Mouse (Mus musculus) stomach, postnatal 0 days (tissue): ENCODE results near the gene Prkg2. TPM values are rescaled to one million over a fixed set of nuclear protein-coding genes. Genes with fewer than 3 reads are reported as not detected.

Experiments
- ATAC-seq: fragments of 200-750 bp; cut with Nextera tagmentation; 2 replicates; pipeline ENCODE4 v1.8.0; 2017; ENCODE audit not compliant: low FRiP score, low TSS enrichment
- DNase-seq: peaks from one replicate; pipeline ENCODE4 v3.0.0-alpha.2; 2016; ENCODE audit warnings: low spot score
- H3K27ac ChIP-seq: fragments of 300-500 bp; sonication (generic); replicated peaks from 2 replicates; pipeline ENCODE4 v1.5.1; 2014; ENCODE audit warnings: mild to moderate bottlenecking, control low read depth
- H3K27me3 ChIP-seq: fragments of 300-500 bp; sonication (generic); 2 replicates; pipeline ENCODE4 v1.6.1; 2014; ENCODE audit warnings: low read length; ENCODE audit not compliant: control insufficient read depth, insufficient read depth
- H3K36me3 ChIP-seq: fragments of 300-500 bp; sonication (generic); 2 replicates; pipeline ENCODE4 v1.6.1; 2014; ENCODE audit warnings: low read length, mixed read lengths; ENCODE audit not compliant: control insufficient read depth, insufficient read depth
- H3K4me1 ChIP-seq: fragments of 300-500 bp; sonication (generic); replicated peaks from 2 replicates; pipeline ENCODE4 v1.6.1; 2014; ENCODE audit warnings: antibody characterized with exemption; ENCODE audit not compliant: control insufficient read depth, insufficient read depth
- H3K4me2 ChIP-seq: fragments of 300-500 bp; sonication (generic); replicated peaks from 2 replicates; pipeline ENCODE4 v1.6.1; 2014; ENCODE audit warnings: low read depth, mild to moderate bottlenecking, control low read depth, moderate library complexity
- H3K4me3 ChIP-seq: fragments of 300-500 bp; sonication (generic); 2 replicates; pipeline ENCODE4 v1.5.1; 2014; ENCODE audit warnings: low read depth, low read length, control low read depth
- H3K9ac ChIP-seq: fragments of 300-500 bp; sonication (generic); 2 replicates; pipeline ENCODE4 v1.6.1; 2014; ENCODE audit warnings: mild to moderate bottlenecking, low read length, control low read depth, mixed read lengths
- H3K9me3 ChIP-seq: fragments of 300-500 bp; sonication (generic); 2 replicates; pipeline ENCODE4 v1.6.1; 2016; ENCODE audit warnings: low read length; ENCODE audit not compliant: control insufficient read depth
- CTCF ChIP-seq: IDR thresholded peaks from 2 replicates; pipeline ENCODE4 v1.5.1; 2016; ENCODE audit warnings: antibody characterized with exemption, low read depth, mild to moderate bottlenecking, moderate library complexity
- EP300 ChIP-seq: optimal IDR thresholded peaks from 2 replicates; pipeline ENCODE3; 2016; ENCODE audit warnings: antibody characterized with exemption
- WGBS: fragments of 180-500 bp; shearing (Covaris S2); extraction: QIAGEN DNeasy Blood & Tissue Kit; methylation state at CpG from one replicate; pipeline ENCODE4 v1.1.7; 2014; 5-methylcytosine and 5-hydroxymethylcytosine counted together
- polyA plus RNA-seq: library from polyadenylated mRNA; unstranded; fragments of >200 nt; fragmentation: Nextera tagmentation; extraction: Ambion mirVana; gene quantifications from 2 replicates; pipeline ENCODE4 v1.2.1, GENCODE M21; 2015

Gene Prkg2
- polyA plus RNA-seq, 1 experiment from 2014 or later = 0.67 TPM

DNA sequence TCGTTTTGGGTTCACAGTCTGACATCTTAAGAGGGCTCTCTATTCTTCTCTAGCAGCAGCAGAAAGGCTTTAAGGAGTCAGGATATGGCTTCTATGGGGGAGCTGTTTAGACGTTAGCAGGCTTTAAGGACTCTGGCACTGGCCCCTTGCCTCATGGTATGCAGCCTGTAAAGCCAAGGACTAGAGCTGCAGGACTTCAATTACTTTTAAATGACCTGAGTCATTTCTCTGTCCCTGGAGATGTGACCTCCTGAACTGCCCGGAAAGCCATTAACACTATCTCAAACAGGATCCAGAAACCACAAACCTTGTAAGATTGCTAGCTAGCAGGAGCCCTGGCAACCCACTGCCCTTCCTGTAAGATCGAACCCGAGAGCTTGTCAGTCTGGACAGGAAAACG is 96.4 kb downstream of the Prkg2 start:
- no peaks in the 10 kb centered on the region for H3K4me1 ChIP-seq
- no peak overlapping the region for H3K27ac ChIP-seq
- WGBS = 32% methylated on average over 6 of the region's 6 CpGs
- DNase-seq (no peak), ATAC-seq (no peak)
- no peaks in the 10 kb centered on the region for H3K9me3 ChIP-seq
- H3K36me3 ChIP-seq = no peaks in the 10 kb centered on the region
- no peak overlapping the region for H3K4me3 ChIP-seq
- H3K4me2 ChIP-seq = no peak overlapping the region
- no peaks in the 10 kb centered on the region for H3K27me3 ChIP-seq
- H3K9ac ChIP-seq = no peak overlapping the region
- TF ChIP-seq CTCF = no peak
- no peak for TF ChIP-seq EP300

DNA sequence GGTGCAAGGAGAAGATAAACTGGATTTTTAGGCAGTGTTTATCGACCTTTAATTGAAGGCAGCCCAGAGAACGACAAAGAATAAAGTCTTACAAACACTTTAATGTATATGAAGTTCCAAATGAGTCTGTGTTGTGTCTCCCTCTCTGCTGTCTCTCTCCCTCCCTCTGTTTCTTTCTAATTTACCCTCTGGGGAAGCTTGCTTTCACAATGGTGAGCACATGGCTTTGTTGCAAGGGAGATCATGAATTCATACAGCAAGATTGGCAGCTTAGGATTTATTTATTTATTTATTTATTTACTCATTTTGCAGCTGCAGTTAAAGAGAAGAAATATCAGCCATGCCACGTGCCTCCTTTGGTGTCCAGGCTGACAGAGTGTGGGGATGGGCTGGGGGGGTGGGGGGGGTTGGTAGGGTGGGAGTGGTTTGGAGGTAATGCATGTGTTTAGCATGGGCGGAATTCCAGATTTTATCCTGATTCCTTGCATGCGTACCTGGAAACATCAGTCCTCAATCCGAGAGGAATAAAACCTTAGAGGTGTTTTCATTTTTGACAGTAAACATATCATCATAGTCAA is 97.4 kb downstream of the Prkg2 start:
- no peaks in the 10 kb centered on the region for H3K27me3 ChIP-seq

DNA sequence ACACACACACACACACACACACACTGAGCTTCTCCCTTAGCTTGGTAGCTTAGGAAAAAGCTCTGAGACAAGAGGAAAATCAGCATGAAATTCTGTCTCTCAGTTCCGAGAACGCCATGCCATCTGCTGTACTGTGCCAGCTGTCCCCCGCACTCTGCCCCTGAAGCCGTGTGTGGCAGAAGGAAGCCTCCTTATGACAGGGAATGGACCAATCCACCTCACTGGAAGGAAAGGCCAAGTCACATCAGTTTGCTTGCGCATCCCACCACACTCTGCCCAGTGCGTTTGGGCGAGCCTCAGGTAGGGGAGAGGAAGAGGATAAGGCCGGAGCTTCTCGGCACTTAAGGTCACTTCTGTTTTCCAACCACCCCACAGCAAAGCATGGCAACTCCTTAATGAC is 98.0 kb downstream of the Prkg2 start:
- 91% methylated on average over 9 of the region's 9 CpGs for WGBS
- no peak overlapping the region for H3K9ac ChIP-seq
- no peak for ATAC-seq

More for the DNA sequence above, 97.4 kb downstream of the Prkg2 start:
- H3K9ac ChIP-seq = no peak overlapping the region
- no peaks in the 10 kb centered on the region for H3K9me3 ChIP-seq
- no peaks in the 10 kb centered on the region for H3K36me3 ChIP-seq
- no peak for TF ChIP-seq EP300
- DNase-seq = no peak
- no peak overlapping the region for H3K4me2 ChIP-seq
- ATAC-seq = no peak
- no peak overlapping the region for H3K4me3 ChIP-seq
- WGBS = 70% methylated on average over 6 of the region's 6 CpGs
- H3K27ac ChIP-seq = no peak overlapping the region
- no peaks in the 10 kb centered on the region for H3K4me1 ChIP-seq

DNA sequence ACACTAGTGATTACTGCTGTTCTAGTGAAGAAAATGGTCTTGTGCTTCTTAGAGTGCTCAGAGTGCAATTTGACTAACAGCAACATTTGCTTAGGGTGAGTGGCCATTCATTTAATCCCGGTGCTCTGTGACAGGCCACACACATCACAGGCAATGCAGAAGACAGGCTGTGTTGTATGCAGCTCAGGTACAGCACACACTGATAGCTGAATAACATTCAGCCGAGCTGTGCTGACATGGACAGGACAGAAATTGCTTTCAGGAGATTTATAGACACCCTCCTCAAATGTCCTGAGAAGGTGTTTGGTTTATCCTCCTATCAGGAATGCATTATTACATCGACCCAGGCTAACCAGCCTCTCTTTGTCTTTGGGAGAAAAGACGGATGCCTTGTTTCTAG is 99.3 kb downstream of the Prkg2 start:
- Histone ChIP-seq H3K9me3 (no peaks in the 10 kb centered on the region), H3K36me3 (no peaks in the 10 kb centered on the region), H3K9ac (no peak overlapping the region), H3K27me3 (no peaks in the 10 kb centered on the region), H3K4me2 (no peak overlapping the region), H3K27ac (no peak overlapping the region), H3K4me3 (no peak overlapping the region), H3K4me1 (no peaks in the 10 kb centered on the region)
- no peak for TF ChIP-seq EP300
- no peak for TF ChIP-seq CTCF
- no peak for ATAC-seq
- WGBS = 35% methylated on average over 4 of the region's 4 CpGs
- DNase-seq = no peak

More for the DNA sequence above, 98.0 kb downstream of the Prkg2 start:
- no peak overlapping the region for H3K27ac ChIP-seq
- no peaks in the 10 kb centered on the region for H3K27me3 ChIP-seq
- H3K4me2 ChIP-seq = no peak overlapping the region
- TF ChIP-seq CTCF = no peak
- TF ChIP-seq EP300 = no peak
- DNase-seq = no peak
- no peaks in the 10 kb centered on the region for H3K36me3 ChIP-seq
- no peaks in the 10 kb centered on the region for H3K9me3 ChIP-seq
- H3K4me3 ChIP-seq = no peak overlapping the region
- no peaks in the 10 kb centered on the region for H3K4me1 ChIP-seq

DNA sequence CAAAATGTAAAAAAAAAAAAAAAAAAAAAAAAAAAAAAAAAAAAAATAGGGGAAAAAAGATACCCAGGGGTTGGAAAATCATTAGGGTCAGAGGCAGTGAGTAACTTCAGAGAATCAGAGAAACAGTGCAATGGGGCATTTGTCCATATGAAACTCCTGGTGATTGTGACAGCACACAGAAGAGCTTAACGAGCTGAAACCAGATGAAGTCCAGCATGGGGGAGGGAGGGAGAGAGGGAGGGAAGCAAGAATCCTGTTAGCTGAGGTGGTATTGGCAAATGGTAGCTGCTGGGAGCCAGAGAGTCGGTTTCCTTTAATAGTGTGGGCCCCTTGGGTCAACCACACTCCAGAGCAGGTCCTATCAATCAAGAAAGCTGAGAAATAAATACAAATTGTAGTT is 100.5 kb downstream of the Prkg2 start:
- Histone ChIP-seq H3K27me3 (no peaks in the 10 kb centered on the region), H3K4me3 (no peak overlapping the region), H3K4me1 (no peaks in the 10 kb centered on the region), H3K4me2 (no peak overlapping the region), H3K36me3 (no peaks in the 10 kb centered on the region), H3K9me3 (no peaks in the 10 kb centered on the region), H3K9ac (no peak overlapping the region), H3K27ac (no peak overlapping the region)
- ATAC-seq (no peak), DNase-seq (no peak)
- TF ChIP-seq CTCF (no peak), EP300 (no peak)
- 41% methylated on average over 2 of the region's 2 CpGs for WGBS

DNA sequence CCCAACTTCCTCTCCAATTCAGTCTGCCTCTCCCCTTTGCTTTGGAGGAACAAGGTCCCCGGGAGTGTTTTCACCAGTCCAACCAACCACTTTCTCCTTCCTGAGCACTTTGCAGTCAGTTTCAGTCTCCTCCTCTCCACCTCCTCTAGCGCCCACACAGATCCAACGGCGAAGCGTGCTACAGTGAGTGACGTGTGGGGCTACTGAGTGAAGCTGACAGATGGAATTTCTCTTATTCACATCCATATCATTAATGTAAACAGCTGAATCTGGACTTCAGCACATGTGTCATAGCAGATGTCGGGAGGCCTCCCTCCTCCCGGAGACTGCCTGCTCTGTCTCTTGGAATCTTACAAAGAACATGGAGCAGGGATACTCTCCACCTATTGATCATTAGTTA is 101.2 kb downstream of the Prkg2 start:
- no peak overlapping the region for H3K9ac ChIP-seq
- TF ChIP-seq EP300 (no peak), CTCF (no peak)
- peak overlapping the region; percentile 26 for H3K4me2 ChIP-seq
- DNase-seq (no peak), ATAC-seq (0 out of 2 replicates have a peak, but pooled peaks have one; percentile 35)
- WGBS = 39% methylated on average over 8 of the region's 8 CpGs
- no peaks in the 10 kb centered on the region for H3K27me3 ChIP-seq
- H3K9me3 ChIP-seq = no peaks in the 10 kb centered on the region
- no peak overlapping the region for H3K4me3 ChIP-seq
- H3K4me1 ChIP-seq = no peaks in the 10 kb centered on the region
- H3K36me3 ChIP-seq = no peaks in the 10 kb centered on the region
- H3K27ac ChIP-seq = no peak overlapping the region
